ENCODE assay signal across 18 mouse cellular contexts in genomic region chr9:102249124-102249816, GRCm38 (mm10).
A peak's percentile ranks its signal among the peaks of the same experiment; 100 is the strongest.
DNase-seq lines count a peak whose midpoint lies in the region; ATAC-seq and TF ChIP-seq lines count a peak whose summit lies in the region.
"Had no signal": no experiment of that assay in that cellular context is flagged by ENCODE, and none has a peak within 500 bp of the region (broad histone marks: within the 10 kb centered on the region; RNA-seq: fewer than 3 reads in every experiment).

No protein-coding gene starts in this region.

- no peak overlapping the region for H3K9ac ChIP-seq in kidney, embryonic 15.5 days
- H3K9ac ChIP-seq in forebrain, embryonic 14.5 days (ENCODE audit: low read length) = peak overlapping the region; percentile 17; the same call in 1 of the 2 replicates
- H3K9ac ChIP-seq in hindbrain, postnatal 0 days (replicated peaks; ENCODE audit: low read length) = no peak overlapping the region
- H3K9ac ChIP-seq in neural tube, embryonic 15.5 days (replicated peaks) = no peak overlapping the region
- H3K9ac ChIP-seq: embryonic facial prominence, embryonic 15.5 days; limb, embryonic 12.5 days had no signal

- peak overlapping the region; percentile 23; the same call in 1 of the 2 replicates for H3K4me2 ChIP-seq in kidney, embryonic 15.5 days
- H3K4me2 ChIP-seq in forebrain, embryonic 14.5 days (ENCODE audit: low read length) = peak overlapping the region; percentile 24; the same call in 1 of the 2 replicates
- H3K4me2 ChIP-seq in hindbrain, postnatal 0 days (ENCODE audit: low read depth, low read length) = no peak overlapping the region
- H3K4me2 ChIP-seq in neural tube, embryonic 15.5 days = no peak overlapping the region; the same call in 1 of the 2 replicates
- H3K4me2 ChIP-seq: embryonic facial prominence, embryonic 15.5 days; limb, embryonic 12.5 days had no signal

- peak; percentile 91 for ATAC-seq in kidney, embryonic 15.5 days (replicated peaks; ENCODE audit: low FRiP score)
- peak; percentile 91 for ATAC-seq in forebrain, embryonic 14.5 days
- no peak for ATAC-seq in hindbrain, postnatal 0 days
- ATAC-seq in neural tube, embryonic 15.5 days (ENCODE audit: low FRiP score) = 0 out of 2 replicates have a peak, but pooled peaks have one; percentile 18

- 13% methylated on average over 9 of the region's 9 CpGs for WGBS in kidney, embryonic 15.5 days
- WGBS in forebrain, embryonic 14.5 days = 4% methylated on average over 9 of the region's 9 CpGs
- 15% methylated on average over 9 of the region's 9 CpGs for WGBS in hindbrain, postnatal 0 days
- 10% methylated on average over 9 of the region's 9 CpGs for WGBS in neural tube, embryonic 15.5 days

- no peak overlapping the region for H3K4me3 ChIP-seq in kidney, embryonic 15.5 days (replicated peaks)
- no peak overlapping the region for H3K4me3 ChIP-seq in forebrain, embryonic 14.5 days (ENCODE audit: low read depth, low read length)
- no peak overlapping the region for H3K4me3 ChIP-seq in hindbrain, postnatal 0 days (ENCODE audit: low read length)
- H3K4me3 ChIP-seq in neural tube, embryonic 15.5 days (replicated peaks) = no peak overlapping the region
- H3K4me3 ChIP-seq: embryonic facial prominence, embryonic 15.5 days; limb, embryonic 12.5 days; myocyte had no signal

- H3K36me3 ChIP-seq in kidney, embryonic 15.5 days = no peaks in the 10 kb centered on the region
- no peaks in the 10 kb centered on the region for H3K36me3 ChIP-seq in forebrain, embryonic 14.5 days (ENCODE audit: control insufficient read depth, insufficient read depth, low read length)
- no peaks in the 10 kb centered on the region for H3K36me3 ChIP-seq in hindbrain, postnatal 0 days (ENCODE audit: insufficient read depth, low read length)
- no peaks in the 10 kb centered on the region for H3K36me3 ChIP-seq in neural tube, embryonic 15.5 days
- H3K36me3 ChIP-seq: embryonic facial prominence, embryonic 15.5 days; G1E; limb, embryonic 12.5 days had no signal

- H3K27me3 ChIP-seq in kidney, embryonic 15.5 days = peaks cover 7% of the 10 kb centered on the region
- peaks cover 40% of the 10 kb centered on the region for H3K27me3 ChIP-seq in forebrain, embryonic 14.5 days (replicated peaks; ENCODE audit: control insufficient read depth, insufficient read depth, low read length)
- H3K27me3 ChIP-seq in hindbrain, postnatal 0 days (ENCODE audit: insufficient read depth, low read length) = no peaks in the 10 kb centered on the region
- H3K27me3 ChIP-seq in neural tube, embryonic 15.5 days (replicated peaks) = 0 out of 2 replicates have a peak, but pooled peaks cover 6% of the 10 kb centered on the region
- H3K27me3 ChIP-seq: embryonic facial prominence, embryonic 15.5 days had no signal

- H3K9me3 ChIP-seq in kidney, embryonic 15.5 days (replicated peaks) = no peaks in the 10 kb centered on the region
- no peaks in the 10 kb centered on the region for H3K9me3 ChIP-seq in forebrain, embryonic 14.5 days (replicated peaks; ENCODE audit: control insufficient read depth, low read length)
- H3K9me3 ChIP-seq in hindbrain, postnatal 0 days (ENCODE audit: low read length) = no peaks in the 10 kb centered on the region
- no peaks in the 10 kb centered on the region for H3K9me3 ChIP-seq in neural tube, embryonic 15.5 days (replicated peaks)
- H3K9me3 ChIP-seq: embryonic facial prominence, embryonic 15.5 days; limb, embryonic 12.5 days had no signal

- no peak for TF ChIP-seq CTCF in hindbrain, postnatal 0 days (IDR thresholded peaks at IDR 0.05; ENCODE audit: low read depth)

- H3K27ac ChIP-seq in kidney, embryonic 15.5 days = peak overlapping the region; percentile 49; the same call in 1 of the 2 replicates
- H3K27ac ChIP-seq in forebrain, embryonic 14.5 days (ENCODE audit: low read depth, low read length) = no peak overlapping the region
- no peak overlapping the region for H3K27ac ChIP-seq in hindbrain, postnatal 0 days
- H3K27ac ChIP-seq in neural tube, embryonic 15.5 days (replicated peaks) = 0 out of 2 replicates have a peak overlapping the region, but pooled peaks have one; percentile 10
- H3K27ac ChIP-seq: embryonic facial prominence, embryonic 15.5 days; limb, embryonic 12.5 days had no signal

- DNase-seq in kidney, postnatal 10 days = no peak
- DNase-seq in forebrain, embryonic 14.5 days (ENCODE audit: low spot score) = peak; percentile 79
- DNase-seq in hindbrain, postnatal 0 days (ENCODE audit: low spot score) = peak; percentile 26
- DNase-seq in gastrocnemius, adult 18-20 months (ENCODE audit: low spot score) = no peak
- DNase-seq in left cerebral cortex, adult 11 months (ENCODE audit: low spot score) = no peak
- no peak for DNase-seq in testis, postnatal 10 days (ENCODE audit: low spot score)
- DNase-seq: B cell, adult 2 months; cerebellum, adult 9-11 months; kidney, adult 8-10 months; lung, postnatal 36 days; right cerebral cortex, adult 18-20 months; thymus, adult 2 months had no signal

- peaks cover 28% of the 10 kb centered on the region for H3K4me1 ChIP-seq in kidney, embryonic 15.5 days
- H3K4me1 ChIP-seq in forebrain, embryonic 14.5 days (ENCODE audit: control insufficient read depth, insufficient read depth, low read length) = peaks cover 34% of the 10 kb centered on the region
- peaks cover 14% of the 10 kb centered on the region for H3K4me1 ChIP-seq in hindbrain, postnatal 0 days (ENCODE audit: insufficient read depth, low read length)
- peaks cover 23% of the 10 kb centered on the region for H3K4me1 ChIP-seq in neural tube, embryonic 15.5 days
- H3K4me1 ChIP-seq: embryonic facial prominence, embryonic 15.5 days had no signal

Comparison
In these comparisons a context has a peak if more than half of its experiments do, and no peak if none do; other contexts are left out.
1. H3K27ac ChIP-seq: peak in kidney, embryonic 15.5 days (single experiment) and neural tube, embryonic 15.5 days (single experiment); none in forebrain, embryonic 14.5 days (single experiment) and hindbrain, postnatal 0 days (single experiment).
2. H3K4me2 ChIP-seq: peak in kidney, embryonic 15.5 days (single experiment) and forebrain, embryonic 14.5 days (single experiment); none in hindbrain, postnatal 0 days (single experiment) and neural tube, embryonic 15.5 days (single experiment).
3. DNase-seq: peak in forebrain, embryonic 14.5 days (single experiment) and hindbrain, postnatal 0 days (single experiment); none in kidney, postnatal 10 days (single experiment), gastrocnemius, adult 18-20 months (single experiment), left cerebral cortex, adult 11 months (single experiment) and testis, postnatal 10 days (single experiment).